Mouse (Mus musculus) erythroblast, embryonic 14.5 days (primary cell): ENCODE data around the gene Itga9.

Source experiments
- GATA1 ChIP-seq: IDR thresholded peaks from 2 replicates; pipeline ENCODE4 v1.6.1; 2012; ENCODE audit warnings: low read length, inconsistent platforms, mixed read lengths
- TAL1 ChIP-seq: IDR thresholded peaks from 3 replicates; pipeline ENCODE4 v1.6.1; 2012; ENCODE audit warnings: low read length, inconsistent platforms, mixed read lengths

GRCm38 (mm10) chr9:118895101-118895500 is 288.6 kb downstream of the Itga9 start:
- TF ChIP-seq GATA1 (no peak), TAL1 (no peak)
